Mouse (Mus musculus) midbrain, embryonic 11.5 days (tissue): ENCODE data around the gene Pmpca. TPM values are rescaled to one million over a fixed set of nuclear protein-coding genes. Genes with fewer than 3 reads are reported as not detected.

Experiments
- ATAC-seq: fragments of 200-750 bp; cut with Nextera tagmentation; 2 replicates; pipeline ENCODE4 v1.8.0; 2017; ENCODE audit warnings: moderate TSS enrichment, moderate library complexity; ENCODE audit not compliant: low FRiP score
- DNase-seq: peaks from one replicate; pipeline ENCODE4 v3.0.0; 2015; ENCODE audit warnings: low spot score; ENCODE audit errors: missing footprints
- H3K27ac ChIP-seq: fragments of 300-500 bp; sonication (generic); 2 replicates; pipeline ENCODE4 v1.5.1; 2014; ENCODE audit warnings: low read depth, low read length
- H3K27me3 ChIP-seq: fragments of 300-500 bp; sonication (generic); 2 replicates; pipeline ENCODE4 v1.6.1; 2014; ENCODE audit warnings: mild to moderate bottlenecking, low read length, moderate library complexity, mixed read lengths; ENCODE audit not compliant: control insufficient read depth, insufficient read depth
- H3K36me3 ChIP-seq: fragments of 300-500 bp; sonication (generic); 2 replicates; pipeline ENCODE4 v1.6.1; 2014; ENCODE audit warnings: mild to moderate bottlenecking, low read length, moderate library complexity, mixed read lengths; ENCODE audit not compliant: control insufficient read depth, insufficient read depth
- H3K4me1 ChIP-seq: fragments of 300-500 bp; sonication (generic); 2 replicates; pipeline ENCODE4 v1.6.1; 2014; ENCODE audit warnings: low read length; ENCODE audit not compliant: control insufficient read depth, insufficient read depth
- H3K4me2 ChIP-seq: fragments of 300-500 bp; sonication (generic); 2 replicates; pipeline ENCODE4 v1.6.1; 2014; ENCODE audit warnings: mild to moderate bottlenecking, moderate library complexity
- H3K4me3 ChIP-seq: fragments of 300-500 bp; sonication (generic); 2 replicates; pipeline ENCODE4 v1.5.1; 2014; ENCODE audit warnings: low read depth, low read length
- H3K9ac ChIP-seq: fragments of 300-500 bp; sonication (generic); 2 replicates; pipeline ENCODE4 v1.6.1; 2014; ENCODE audit warnings: low read length
- H3K9me3 ChIP-seq: fragments of 300-500 bp; sonication (generic); 2 replicates; pipeline ENCODE4 v1.6.1; 2016; ENCODE audit warnings: low read length; ENCODE audit not compliant: control insufficient read depth
- WGBS: fragments of 180-500 bp; shearing (Covaris S2); extraction: QIAGEN DNeasy Blood & Tissue Kit; methylation state at CpG from one replicate; pipeline ENCODE4 v1.1.7; 2014; 5-methylcytosine and 5-hydroxymethylcytosine counted together
- polyA plus RNA-seq: library from polyadenylated mRNA; unstranded; fragments of >200 nt; fragmentation: Nextera tagmentation; extraction: Ambion mirVana; gene quantifications from 2 replicates; pipeline ENCODE4 v1.2.1, GENCODE M21; 2014

The Pmpca gene
- polyA plus RNA-seq: 110 and 118 TPM in 2 replicates

DNA sequence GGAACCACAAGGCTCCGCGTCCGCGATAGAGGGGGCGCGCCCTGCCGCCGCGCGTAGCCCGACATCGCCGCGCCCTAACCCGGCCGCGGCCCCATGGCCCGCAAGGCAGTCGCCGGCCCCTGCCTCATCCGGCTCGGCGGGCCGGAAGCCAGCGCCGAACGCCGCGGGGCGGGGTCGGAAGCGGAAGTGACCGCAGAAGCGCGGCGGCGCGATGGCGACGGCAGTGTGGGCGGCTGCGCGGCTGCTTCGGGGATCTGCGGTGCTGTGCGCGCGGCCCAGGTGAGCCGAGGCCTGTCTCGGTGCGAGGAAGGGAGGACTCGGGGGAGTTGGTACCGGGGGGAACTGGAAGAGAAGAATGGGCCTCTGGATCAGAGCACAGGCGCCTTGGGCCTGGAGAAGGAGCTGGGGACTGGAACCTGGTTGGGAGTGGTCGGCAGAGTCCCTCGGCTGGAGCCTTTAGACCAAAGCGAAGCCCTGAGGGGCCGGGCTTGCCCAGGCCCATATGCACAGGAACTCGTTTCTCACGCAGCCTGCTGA is at the start of gene Pmpca, which contains the start of gene Entr1:
TSS of gene Pmpca (plus strand) at position 186 of the 537 bp plus-strand sequence.
TSS of gene Entr1 (minus strand) at position 163 of the 537 bp plus-strand sequence.
- Histone ChIP-seq H3K4me2 (peak within 1 kb of the TSS; percentile 95), H3K27ac (peak within 1 kb of the TSS; percentile 35; the same call in 1 of the 2 replicates), H3K36me3 (peaks cover 55% of the 10 kb centered on the region), H3K9ac (peak within 1 kb of the TSS; percentile 92), H3K27me3 (no peaks in the 10 kb centered on the region), H3K4me3 (peak within 1 kb of the TSS; percentile 99), H3K9me3 (no peaks in the 10 kb centered on the region), H3K4me1 (peaks cover 15% of the 10 kb centered on the region)
- ATAC-seq (peak; percentile 93), DNase-seq (peak; percentile 99)
- under 1% methylated on average over 50 of the region's 60 CpGs for WGBS

DNA sequence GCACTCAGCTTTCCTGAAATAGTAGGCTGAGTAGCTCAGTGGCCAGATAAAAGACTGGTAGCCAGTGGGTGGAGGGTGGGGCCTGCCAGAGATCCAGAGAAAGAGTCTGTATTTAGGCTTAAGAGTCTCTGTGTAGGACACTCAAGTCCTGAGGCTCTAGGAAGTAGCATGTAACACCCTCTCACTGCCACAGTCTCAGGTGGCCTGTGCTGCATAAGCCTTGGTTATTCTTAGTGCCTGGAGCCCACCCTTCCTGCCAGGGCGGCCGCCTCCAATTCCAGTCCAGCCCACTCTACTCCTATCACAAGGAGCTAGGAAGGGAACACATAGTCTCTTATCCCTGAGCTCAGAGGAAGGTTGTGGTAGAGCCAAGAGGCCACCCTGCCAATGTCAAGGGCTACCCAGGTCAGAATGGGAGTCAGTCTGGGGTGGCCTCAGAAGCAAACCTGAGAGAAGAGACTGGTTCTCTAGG is 47.6 kb upstream of the Pmpca start:
- no peak for ATAC-seq
- WGBS: 92% methylated on average over 2 of the region's 2 CpGs
- H3K27me3 ChIP-seq: no peaks in the 10 kb centered on the region
- no peak overlapping the region for H3K4me2 ChIP-seq
- no peaks in the 10 kb centered on the region for H3K9me3 ChIP-seq
- H3K4me3 ChIP-seq: no peak overlapping the region
- H3K36me3 ChIP-seq: peaks cover 12% of the 10 kb centered on the region
- H3K27ac ChIP-seq: no peak overlapping the region
- no peak overlapping the region for H3K9ac ChIP-seq
- no peaks in the 10 kb centered on the region for H3K4me1 ChIP-seq
- no peak for DNase-seq

- DNase-seq (no peak), ATAC-seq (no peak)
- 89% methylated on average over 10 of the region's 10 CpGs for WGBS
- Histone ChIP-seq H3K4me1 (no peaks in the 10 kb centered on the region), H3K9me3 (no peaks in the 10 kb centered on the region), H3K4me2 (no peak overlapping the region), H3K9ac (no peak overlapping the region), H3K27me3 (no peaks in the 10 kb centered on the region), H3K27ac (no peak overlapping the region), H3K36me3 (peaks cover 17% of the 10 kb centered on the region), H3K4me3 (no peak overlapping the region)
These were observed 47.1 kb upstream of the Pmpca start for GRCm38 (mm10) chr2:26342044-26342443.

DNA sequence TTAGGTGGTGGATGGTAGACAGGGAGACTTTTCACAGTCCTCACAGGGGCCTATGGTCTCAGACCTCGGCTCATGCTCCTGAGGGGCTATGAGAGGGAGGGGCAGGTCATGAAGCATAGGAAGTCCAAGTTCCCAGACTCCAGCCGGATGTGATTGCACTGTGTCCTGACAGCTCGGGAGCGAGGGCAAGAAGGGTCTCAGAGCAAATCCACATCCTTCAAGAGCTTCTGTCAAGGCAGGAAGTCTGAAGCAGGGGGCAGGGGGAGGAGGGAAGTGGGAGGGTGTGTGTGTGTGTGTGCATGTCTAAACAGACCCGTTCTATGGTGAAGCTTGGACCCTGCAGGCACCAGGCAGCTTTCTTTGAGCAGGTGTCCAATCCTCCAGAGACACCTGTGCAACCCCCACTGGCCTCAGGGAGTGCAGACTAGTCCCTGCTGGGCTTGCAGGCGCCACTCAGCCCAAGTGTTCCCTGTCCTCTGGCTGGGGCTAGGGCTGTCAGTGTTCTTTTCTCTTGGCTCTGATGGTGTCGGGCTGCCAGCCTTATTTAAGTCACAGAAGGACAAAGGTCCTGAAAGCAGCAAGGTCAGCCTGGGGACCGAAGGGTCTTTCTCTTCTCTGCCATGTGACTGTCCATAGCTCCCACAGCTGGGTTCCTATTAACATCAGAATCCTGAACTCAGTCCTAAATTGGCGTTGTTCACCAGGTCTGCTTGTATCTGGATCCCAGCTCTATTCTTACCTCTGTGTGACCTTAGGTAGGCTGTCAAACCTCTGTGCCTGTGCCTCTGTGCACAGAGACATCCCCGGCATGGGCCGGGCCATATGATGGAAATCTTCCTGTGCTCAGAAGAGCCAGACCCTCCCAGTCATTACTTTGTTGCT is 46.3 kb upstream of the Pmpca start:
- Histone ChIP-seq H3K36me3 (peaks cover 18% of the 10 kb centered on the region), H3K9ac (no peak overlapping the region), H3K4me2 (no peak overlapping the region), H3K4me3 (no peak overlapping the region), H3K27ac (no peak overlapping the region), H3K4me1 (no peaks in the 10 kb centered on the region), H3K9me3 (no peaks in the 10 kb centered on the region), H3K27me3 (no peaks in the 10 kb centered on the region)
- ATAC-seq: no peak
- DNase-seq: no peak
- WGBS: 77% methylated on average over 11 of the region's 11 CpGs

GRCm38 (mm10) chr2:26348241-26348640 is 40.9 kb upstream of the Pmpca start:
- no peak overlapping the region for H3K4me2 ChIP-seq
- H3K4me1 ChIP-seq: peaks cover 15% of the 10 kb centered on the region
- H3K36me3 ChIP-seq: peaks cover 11% of the 10 kb centered on the region
- 87% methylated on average over 6 of the region's 6 CpGs for WGBS
- DNase-seq (no peak), ATAC-seq (no peak)
- no peaks in the 10 kb centered on the region for H3K9me3 ChIP-seq
- no peak overlapping the region for H3K9ac ChIP-seq
- no peaks in the 10 kb centered on the region for H3K27me3 ChIP-seq
- no peak overlapping the region for H3K4me3 ChIP-seq
- no peak overlapping the region for H3K27ac ChIP-seq

- WGBS: 2% methylated on average over 62 of the region's 62 CpGs
- peaks cover 5% of the 10 kb centered on the region; the same call in 1 of the 2 replicates for H3K36me3 ChIP-seq
- DNase-seq (peak; percentile 99), ATAC-seq (peak; percentile 79)
- no peaks in the 10 kb centered on the region for H3K9me3 ChIP-seq
- peak within 1 kb of the TSS; percentile 63 for H3K27ac ChIP-seq
- H3K4me3 ChIP-seq: peak within 1 kb of the TSS; percentile 87
- peaks cover 15% of the 10 kb centered on the region for H3K4me1 ChIP-seq
- no peaks in the 10 kb centered on the region for H3K27me3 ChIP-seq
- H3K9ac ChIP-seq: peak within 1 kb of the TSS; percentile 96
- peak within 1 kb of the TSS; percentile 83 for H3K4me2 ChIP-seq
These were observed 37.5 kb upstream of the Pmpca start, which contains the start of gene Dnlz for GRCm38 (mm10) chr2:26351358-26352290. TSS of gene Dnlz (minus strand) at chr2:26352110.

- Histone ChIP-seq H3K27me3 (no peaks in the 10 kb centered on the region), H3K9me3 (no peaks in the 10 kb centered on the region), H3K9ac (peak overlapping the region; percentile 96), H3K4me3 (peak overlapping the region; percentile 87), H3K4me2 (peak overlapping the region; percentile 83), H3K36me3 (no peaks in the 10 kb centered on the region; the same call in 1 of the 2 replicates), H3K4me1 (peaks cover 15% of the 10 kb centered on the region), H3K27ac (no peak overlapping the region)
- ATAC-seq (peak; percentile 59), DNase-seq (peak; percentile 94)
- 3% methylated on average over 36 of the region's 36 CpGs for WGBS
These were observed 36.7 kb upstream of the Pmpca start for GRCm38 (mm10) chr2:26352291-26352910.
